Mouse (Mus musculus) telencephalon, adult 2 months (tissue): ENCODE measurements around the gene Ccdc28b.

Experiments
- DNase-seq: peaks from one replicate; pipeline ENCODE4 v3.0.0-alpha.2; 2011; ENCODE audit warnings: low read depth, low spot score

The Ccdc28b gene

DNA sequence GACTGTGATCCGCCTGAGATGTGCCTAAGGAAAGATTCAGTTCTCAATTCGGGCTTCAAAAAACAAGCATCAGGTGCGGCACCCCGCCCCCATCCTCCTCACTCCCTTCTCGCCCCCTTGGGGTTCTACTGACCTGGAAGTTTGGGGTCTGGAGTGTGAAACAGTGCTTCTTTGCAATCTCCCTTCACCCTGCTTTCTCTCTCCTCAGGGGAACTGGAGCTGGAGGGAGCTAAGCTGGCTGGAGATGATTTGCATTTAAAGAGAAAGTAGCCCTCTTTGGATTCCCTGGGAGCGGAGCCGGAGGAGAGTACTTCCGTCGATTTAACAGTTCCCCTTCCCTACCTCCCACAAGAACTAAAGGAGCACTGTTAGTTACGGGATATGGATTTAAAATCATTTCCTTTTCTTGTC is at the start of gene Ccdc28b:
Gene Ccdc28b, minus strand, starts transcription at position 267 of the 411 bp plus-strand sequence.
- DNase-seq: peak; percentile 76

- no peak for DNase-seq
Measured at GRCm38 (mm10) chr4:129672878-129673449, 49.2 kb upstream of the Ccdc28b start.

GRCm38 (mm10) chr4:129672083-129672877 is 48.5 kb upstream of the Ccdc28b start, which contains the start of gene Kpna6:
Gene Kpna6 (minus strand): TSS chr4:129672767.
- DNase-seq: peak; percentile 94

DNA sequence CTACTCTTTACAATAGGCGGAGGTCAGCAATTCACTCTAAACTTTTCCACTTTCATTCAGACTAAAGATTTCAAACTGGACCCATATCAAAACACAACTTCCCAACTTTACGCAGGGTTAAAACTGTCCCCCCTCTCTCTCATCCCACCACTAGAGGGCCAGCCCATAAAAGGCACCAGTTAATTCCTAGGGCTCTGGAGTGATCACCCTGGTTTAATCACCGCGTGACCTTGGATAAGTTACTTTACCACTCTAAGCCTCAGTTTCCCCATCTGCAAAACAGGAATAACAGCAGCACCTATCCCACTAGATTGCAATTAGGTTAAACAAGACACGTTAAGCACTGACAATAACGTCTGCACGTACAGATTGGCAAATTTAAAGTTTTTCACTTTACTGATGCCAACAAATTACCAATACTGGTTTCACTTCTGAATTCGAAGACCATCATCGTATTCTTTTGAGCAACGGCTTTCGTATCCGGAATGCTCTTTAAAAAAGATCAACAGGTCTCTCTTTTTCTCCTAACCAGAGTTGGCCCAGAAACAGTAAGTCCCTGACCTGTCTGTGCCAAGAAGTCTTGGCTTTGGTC is 47.8 kb upstream of the Ccdc28b start:
- no peak for DNase-seq

DNA sequence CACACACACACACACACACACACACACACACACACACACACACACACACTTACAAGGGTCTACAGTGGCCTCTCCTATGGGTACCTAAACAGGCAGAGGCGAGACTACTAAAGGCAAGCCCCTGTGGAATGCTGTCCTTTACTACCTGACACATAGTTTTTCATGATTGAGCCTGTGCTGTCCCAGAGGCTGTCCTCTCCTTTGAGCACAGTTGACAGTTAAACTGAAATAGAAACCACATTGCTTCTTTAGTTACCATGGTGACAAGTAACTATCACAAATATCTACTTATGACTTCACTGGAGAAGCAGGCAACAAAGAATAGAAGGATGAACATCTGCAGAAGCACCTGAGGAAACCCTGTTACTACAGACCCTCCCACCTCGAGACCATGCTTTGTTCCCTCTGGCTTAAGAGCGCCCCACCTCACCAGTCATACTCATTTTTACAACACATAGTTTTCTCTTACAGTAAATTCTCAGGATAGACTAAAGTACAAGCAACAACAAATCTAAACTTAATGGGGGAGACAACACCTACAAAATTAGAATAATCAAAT is 38.6 kb upstream of the Ccdc28b start:
- no peak for DNase-seq

DNA sequence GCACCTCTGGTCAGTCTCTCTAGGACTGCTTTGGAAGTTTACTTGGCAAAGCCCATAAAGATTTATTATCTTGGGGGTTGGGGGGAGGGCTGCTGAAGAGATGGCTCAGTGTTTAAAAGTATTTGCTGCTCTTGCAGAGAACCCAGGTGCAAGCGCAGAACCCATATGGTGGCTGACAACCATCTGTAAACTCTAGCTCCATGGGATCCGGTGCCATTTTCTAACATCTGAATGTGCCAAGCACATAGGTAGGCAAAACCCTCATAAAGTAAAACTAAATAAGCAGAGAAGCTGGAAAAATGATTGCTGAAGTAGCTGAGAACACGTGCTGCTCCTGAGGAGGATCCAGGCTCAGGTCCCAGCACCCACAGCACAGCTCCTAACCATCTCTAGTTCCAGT is 37.8 kb upstream of the Ccdc28b start:
- DNase-seq: no peak

DNA sequence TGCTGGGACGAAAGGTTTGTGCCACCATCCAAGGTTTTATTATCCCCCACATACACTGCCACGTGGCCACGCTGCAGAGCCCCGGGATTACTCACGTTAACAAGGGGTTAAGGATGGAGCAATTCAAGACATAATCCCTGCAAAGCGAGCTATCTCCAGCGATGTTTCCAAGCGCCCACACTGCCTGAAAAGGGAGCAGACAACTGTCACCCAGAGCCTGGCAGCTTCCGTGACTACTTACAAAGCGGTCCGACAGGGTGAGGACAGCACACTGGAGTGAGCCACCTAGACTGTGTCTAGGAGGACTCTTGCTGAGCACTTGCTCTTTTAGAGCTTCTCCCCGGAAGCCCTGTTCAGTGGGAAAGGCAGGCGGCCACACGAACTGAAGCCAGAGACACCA is 31.0 kb upstream of the Ccdc28b start:
- no peak for DNase-seq

DNA sequence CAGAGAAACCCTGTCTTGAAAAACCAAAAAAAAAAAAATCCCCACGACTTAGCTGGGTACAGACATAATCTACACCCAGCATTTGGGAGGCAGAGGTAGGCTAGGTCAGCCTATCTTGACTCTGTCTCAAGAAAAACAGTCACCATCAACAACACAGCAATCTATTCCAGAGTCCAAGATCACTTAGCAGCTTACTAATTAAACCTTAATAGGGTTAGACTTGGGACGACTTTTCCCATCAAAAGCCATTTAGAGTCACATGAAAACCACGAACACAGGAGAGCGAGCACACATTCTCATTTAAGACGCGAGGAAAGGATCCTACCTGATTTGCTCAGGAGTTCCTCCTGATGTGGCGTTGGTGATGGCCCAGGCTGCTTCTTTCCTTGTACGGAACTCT is 26.6 kb upstream of the Ccdc28b start:
- DNase-seq: no peak

GRCm38 (mm10) chr4:129648656-129649055 is 24.9 kb upstream of the Ccdc28b start:
- no peak for DNase-seq

GRCm38 (mm10) chr4:129645204-129645603 is 21.5 kb upstream of the Ccdc28b start:
- DNase-seq: no peak

DNA sequence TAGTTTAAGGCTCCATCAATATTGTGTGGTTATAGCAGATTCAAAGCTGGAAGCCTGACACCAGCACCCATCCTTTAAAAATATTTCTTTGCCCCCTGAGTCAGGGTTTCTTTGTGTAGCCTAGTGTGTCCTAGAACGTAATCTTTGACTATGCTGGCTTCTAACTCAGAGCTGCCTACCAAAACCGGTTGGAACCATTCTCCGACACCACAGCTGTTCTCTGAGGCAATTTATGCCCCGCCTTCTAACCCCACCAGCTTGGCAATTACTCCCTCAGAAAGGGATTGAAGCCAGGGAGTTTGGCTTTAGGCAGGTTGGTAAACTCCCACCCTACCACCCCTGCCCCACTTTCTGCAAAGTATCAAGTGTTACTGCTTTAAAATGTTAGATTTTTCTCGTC is 18.0 kb upstream of the Ccdc28b start:
- DNase-seq: no peak

- peak; percentile 98 for DNase-seq
Measured at GRCm38 (mm10) chr4:129640638-129641467, 17.1 kb upstream of the Ccdc28b start, which contains the start of gene Txlna. Gene Txlna (minus strand): TSS chr4:129641065.

DNA sequence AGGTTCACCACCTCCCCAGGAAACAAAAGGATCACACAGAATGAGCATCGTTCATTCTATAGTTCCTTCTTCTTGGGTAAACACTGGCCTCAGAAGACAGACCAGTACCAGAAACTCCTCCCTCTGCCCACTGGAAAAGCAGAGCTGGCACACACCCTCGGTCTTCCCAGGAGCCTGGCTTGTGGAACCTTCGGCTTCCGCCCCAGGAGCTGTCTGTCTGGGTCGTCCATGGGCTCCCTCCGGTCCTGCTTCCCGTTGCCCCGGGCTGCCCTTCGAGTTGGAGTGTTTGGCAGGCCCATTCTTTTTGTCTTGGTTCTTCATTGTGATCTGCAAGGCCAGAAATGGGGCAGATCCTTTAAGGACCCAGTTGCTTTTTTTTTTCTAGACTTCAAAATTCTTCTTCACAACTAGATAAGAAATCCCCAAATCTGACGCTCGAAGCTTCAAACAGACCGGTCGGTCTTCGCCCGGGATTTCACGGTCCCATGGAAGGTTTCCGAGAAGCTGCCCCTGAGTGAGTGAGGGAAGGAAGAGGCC is 16.4 kb upstream of the Ccdc28b start:
- no peak for DNase-seq

DNA sequence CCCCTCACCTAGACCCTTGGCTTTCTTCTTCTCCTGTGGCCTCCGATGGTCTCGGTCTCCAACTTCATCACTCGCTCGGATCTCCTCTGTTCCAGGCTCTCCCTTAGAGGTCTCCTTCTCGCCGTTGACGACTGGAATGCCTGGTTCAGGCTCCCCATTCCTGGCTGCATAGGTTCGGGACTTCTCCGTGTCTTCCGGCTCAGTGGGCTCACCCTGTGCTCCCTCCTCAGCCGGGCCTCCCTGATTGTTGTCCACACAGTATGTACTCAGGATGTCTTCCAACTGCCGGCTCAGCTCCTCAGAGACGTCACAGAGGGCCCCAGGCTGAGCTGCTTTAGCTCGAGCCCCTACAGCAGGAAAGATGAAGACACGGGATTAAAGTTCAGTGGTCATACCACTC is 15.5 kb upstream of the Ccdc28b start:
- no peak for DNase-seq

- DNase-seq: no peak
Measured at GRCm38 (mm10) chr4:129633852-129634251, 10.1 kb upstream of the Ccdc28b start.

GRCm38 (mm10) chr4:129631867-129632266 is 8.1 kb upstream of the Ccdc28b start:
- no peak for DNase-seq

DNA sequence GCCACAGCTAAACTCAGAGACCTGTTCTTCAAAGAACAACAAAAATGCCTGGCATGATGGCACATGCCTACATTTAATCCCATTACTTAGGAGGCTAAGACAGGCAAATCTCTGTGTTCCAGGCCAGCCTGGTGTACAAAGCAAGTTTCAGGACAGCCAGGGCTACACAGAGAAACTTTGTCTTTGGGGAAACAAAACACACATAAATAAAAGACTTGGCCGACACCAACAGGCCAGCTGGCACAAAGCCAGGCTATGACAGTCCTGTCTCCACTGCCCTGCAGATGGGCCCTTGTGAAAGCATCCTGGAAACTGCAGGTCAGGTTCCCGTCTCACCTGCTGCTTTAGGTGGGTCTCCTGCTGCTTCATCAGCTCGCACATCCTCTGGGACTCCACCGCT is 7.2 kb upstream of the Ccdc28b start:
- no peak for DNase-seq

DNA sequence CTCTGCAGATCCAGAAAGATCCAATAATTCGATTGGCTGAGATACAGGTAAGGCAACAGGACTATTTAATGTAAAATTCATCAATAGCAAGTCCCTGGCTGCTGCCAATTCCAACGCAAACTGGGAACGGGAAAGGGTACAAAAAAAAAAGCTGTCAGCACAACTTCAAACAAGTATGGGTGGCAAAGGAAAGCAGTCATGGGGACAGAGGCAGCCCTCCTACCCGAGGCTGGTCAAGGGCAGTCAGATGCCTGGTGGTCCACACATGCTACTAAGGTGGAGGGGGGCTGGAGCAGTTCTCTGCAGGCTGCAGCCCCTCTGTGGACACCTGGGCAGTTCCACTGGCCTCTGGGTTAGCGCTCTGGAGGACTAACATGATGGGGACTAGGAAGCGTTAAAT is 2.3 kb upstream of the Ccdc28b start:
- DNase-seq: no peak

DNA sequence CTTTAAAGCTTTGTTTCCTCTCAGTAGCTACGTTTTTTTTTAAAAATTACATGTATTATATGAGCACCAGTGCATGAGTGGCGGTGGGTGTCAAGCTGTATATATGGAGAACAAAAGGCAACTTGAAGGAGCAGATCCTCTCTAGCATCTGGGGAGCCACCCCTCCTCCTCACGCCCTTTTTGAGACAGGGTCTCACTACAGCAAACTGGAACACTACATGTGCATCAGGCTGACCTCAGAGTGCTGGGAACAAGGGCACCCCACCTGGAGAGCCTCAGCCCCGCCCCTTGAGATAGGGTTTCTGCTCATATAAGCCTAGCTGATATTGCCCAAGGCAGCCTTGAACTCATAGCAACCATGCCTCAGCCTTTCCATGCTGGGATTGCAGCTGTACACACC is 1.7 kb upstream of the Ccdc28b start:
- DNase-seq: no peak

DNA sequence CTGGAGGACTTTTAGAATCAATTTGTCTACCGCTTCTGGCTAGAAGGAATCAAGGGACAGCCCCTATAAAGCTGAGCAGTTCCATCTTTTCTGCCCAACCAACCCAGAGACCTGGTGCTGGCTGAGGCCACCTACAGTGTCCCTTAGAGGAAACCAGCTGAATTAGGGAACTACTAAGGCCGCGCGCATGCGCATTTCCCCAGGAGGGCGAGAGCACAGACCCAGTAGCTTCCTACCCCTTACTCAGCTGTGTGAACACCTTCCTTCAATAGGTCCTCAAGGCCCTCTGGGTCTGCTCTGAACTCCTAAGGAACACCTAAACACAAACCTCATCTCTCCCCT is 1.3 kb upstream of the Ccdc28b start:
- DNase-seq: peak; percentile 76

DNA sequence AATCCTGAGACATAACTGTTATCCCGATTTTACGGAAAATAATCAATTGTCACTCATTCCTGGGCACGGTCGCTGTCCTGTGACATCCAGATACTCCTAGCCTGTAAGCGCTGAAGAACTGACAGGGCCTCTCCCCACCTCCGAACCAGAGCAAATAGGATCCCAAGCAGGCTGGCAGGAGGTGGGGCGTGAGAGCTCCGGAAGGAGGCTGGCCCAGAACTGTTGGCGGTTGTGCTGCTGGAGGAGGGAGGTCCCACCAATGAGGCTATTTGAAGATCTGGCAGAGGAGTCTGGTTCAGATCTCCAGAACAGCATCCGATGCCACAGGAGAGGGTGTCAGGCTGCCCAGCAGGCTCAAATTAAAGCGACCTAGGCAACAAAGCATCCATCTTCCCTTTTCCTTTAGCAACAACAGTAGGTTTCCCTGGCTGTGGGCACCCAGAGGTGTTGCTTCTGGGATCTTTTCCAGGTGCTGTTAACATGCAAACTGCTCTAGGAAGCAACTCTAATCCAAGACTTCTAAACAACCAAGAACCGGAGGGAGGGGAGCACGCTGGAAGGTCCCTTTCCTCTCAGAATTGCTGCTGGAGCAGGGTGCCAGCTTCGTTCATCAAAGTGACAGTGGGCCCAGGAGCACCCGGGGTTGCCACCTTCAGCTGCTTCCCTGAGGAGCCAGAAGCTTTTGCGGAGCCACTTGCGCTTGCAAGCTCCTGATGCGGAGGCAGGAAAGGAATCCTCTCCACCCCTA is 708 bp upstream of the Ccdc28b start:
- peak; percentile 98 for DNase-seq
